Mouse (Mus musculus) ES-Bruce4 (cell line): Measurements from ENCODE around the gene Tcp11l2.

ENCODE experiments used
- CTCF ChIP-seq: IDR thresholded peaks from one replicate; pipeline ENCODE4 v1.8.1; 2011; ENCODE audit warnings: low read depth, low read length
- POLR2A ChIP-seq: IDR thresholded peaks from one replicate; pipeline ENCODE4 v1.8.1; 2011; ENCODE audit warnings: low read length; ENCODE audit not compliant: insufficient read depth

DNA sequence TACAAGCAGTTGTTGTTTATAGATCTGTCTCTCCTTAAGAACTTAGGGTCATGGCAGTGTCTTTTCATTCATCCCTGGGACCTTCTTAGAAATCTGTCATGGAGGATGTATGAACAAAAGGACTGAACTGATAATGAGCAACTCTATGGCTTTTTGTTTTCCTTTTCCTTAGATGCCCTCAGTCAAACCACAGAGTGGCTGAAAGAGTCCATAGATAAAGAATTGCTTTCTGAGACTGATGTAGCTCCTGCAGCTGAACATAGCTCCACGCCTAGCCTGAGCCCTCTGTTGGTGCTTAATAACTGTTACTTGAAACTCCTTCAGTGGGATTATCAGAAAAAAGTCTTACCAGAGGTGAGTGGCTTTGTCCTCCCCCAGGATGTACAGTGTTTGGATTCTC is 27.9 kb downstream of the Tcp11l2 start:
- TF ChIP-seq CTCF (no peak), POLR2A (no peak)
